Mouse (Mus musculus) layer of hippocampus, adult 18-20 months (tissue): ENCODE measurements around the gene Rsc1a1. TPM values are rescaled to one million over a fixed set of nuclear protein-coding genes. Genes with fewer than 3 reads are reported as not detected.

Experiments
- DNase-seq, 2 experiments: peaks; one replicate each; pipeline ENCODE4 v3.0.0; 2022; ENCODE audit warnings: low spot score in 2 of 2
- long read RNA-seq: library from polyadenylated mRNA; stranded (forward); transcript quantifications from one replicate; pipeline ENCODE4 v2.0.0, GENCODE M21; 2021
- total RNA-seq, 2 experiments: library from RNA; stranded (reverse); gene quantifications; 2 replicates each; pipeline ENCODE4 v1.2.3; 2021

The Rsc1a1 gene
- total RNA-seq = under 1 TPM in 1 of 2 experiments, not detected in 1; 0.25 TPM
- long read RNA-seq, partial matches to known transcripts = 0 of 2 reads
- long read RNA-seq, other reads (novel, unspliced or antisense) = 0 of 2 reads

GRCm38 (mm10) chr4:141685499-141685898 lies at the start of gene Rsc1a1:
Rsc1a1 (minus strand) TSS chr4:141685599.
- DNase-seq = no peak

DNA sequence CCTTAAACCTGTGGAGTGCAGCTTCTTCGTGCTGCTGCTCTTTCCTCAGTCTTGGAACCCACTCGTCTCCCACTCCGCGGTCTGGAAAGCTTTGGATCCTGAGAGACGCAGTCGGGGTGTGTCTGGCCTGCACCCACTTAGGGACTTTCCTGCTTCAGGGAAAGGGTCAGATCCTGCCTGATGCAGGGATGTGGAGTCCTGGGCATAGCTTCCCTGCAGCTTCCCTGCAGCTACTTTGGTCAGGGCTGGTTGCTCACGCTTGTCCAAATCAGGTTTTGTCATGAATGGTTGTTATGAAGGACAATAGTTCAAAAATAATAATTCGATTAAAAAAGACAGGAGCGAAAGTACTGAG lies 49.8 kb upstream of the Rsc1a1 start:
- DNase-seq = no peak

DNA sequence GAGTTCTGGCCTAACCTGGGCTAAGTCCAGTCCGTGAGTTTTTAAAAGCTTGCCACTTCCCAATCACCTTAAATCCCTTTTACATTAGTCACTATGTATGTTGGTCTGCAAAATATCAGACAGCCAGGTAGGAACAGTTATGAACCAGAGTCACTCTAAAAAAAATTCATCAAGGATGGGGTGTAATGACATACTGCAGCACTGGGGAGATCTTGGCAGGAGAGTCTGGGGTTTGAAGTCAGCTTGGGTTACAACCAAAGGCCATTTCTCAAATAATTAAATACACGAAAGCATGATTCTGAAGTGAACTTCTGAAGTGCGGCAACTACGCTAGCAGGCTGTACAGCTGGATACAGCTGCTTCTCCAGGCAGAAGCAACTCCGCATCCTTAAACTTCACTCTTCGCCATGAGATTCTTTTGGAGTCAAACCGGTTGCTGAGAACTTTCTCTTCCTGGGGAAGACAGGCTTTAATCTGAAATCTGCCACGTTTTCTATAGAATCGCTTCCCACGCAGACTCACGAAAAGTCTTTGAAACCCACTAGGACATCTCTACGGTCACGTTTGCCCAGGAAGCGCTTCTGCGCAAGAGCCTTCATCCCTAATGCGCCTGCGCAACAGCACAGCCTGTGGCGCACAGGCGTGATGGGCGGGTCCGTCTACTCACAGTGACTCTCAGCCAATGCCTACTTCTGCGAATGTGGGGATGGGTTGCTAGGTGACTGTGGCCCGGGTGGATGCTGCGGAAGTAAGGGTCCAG lies 49.2 kb upstream of the Rsc1a1 start:
- peak; percentile 93 to 97 for DNase-seq

DNA sequence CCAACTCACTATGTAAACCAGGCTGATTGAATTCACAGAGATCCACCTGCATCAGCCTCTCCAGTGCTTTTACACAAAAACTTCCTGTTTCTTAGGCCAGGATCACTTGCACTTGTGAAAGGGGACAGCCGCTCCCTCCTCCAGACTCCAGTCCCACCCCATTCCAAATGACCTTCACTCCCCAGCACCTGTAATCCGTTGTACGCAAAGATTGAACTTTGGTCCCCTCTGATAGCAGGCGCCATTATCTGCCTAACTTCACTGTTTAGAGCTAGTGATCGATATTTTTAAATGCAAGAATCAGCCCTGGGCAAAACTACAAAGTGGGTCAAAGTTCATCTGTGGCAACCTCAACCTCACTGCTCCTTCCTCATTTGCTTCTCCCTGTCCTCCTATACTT lies 46.4 kb upstream of the Rsc1a1 start:
- no peak for DNase-seq

DNA sequence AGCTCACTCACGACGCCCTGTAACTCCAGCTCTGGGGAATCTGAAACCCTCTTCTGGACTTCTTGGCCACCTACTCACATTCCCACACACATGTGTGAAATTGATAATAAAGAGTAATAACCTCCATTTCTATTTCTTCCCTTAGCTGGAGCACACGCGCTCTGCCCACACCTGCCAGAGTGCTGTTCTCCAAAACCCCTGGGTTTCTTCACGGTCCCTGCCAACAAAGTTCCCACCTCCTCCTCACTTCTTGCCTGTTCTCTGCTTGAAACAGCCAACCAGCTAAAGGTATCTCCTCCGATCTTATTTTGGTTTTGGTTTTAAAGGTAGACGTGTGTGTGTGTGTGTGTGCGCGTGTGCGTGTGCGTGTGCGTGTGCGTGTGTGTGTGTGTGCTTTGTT lies 45.0 kb upstream of the Rsc1a1 start:
- DNase-seq = no peak

DNA sequence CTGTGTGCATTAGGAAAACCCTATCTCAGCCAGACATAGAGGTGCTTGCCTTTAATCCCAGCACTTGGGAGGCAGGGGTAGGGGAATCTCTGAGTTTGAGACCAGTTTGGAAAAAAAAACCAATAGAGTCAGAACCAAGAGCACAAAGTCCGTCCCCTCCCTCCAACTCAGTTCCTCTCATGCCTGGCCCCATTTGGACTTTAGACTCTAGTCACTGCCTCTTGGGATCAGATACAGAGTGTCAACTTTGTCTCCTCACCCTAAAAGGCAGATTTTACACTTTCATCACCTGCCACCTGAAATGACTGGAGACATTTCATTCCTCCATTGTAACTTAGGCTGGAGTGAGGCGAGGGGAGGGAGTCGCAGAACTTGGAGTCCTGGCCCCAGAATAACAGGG lies 43.9 kb upstream of the Rsc1a1 start:
- DNase-seq = no peak

DNA sequence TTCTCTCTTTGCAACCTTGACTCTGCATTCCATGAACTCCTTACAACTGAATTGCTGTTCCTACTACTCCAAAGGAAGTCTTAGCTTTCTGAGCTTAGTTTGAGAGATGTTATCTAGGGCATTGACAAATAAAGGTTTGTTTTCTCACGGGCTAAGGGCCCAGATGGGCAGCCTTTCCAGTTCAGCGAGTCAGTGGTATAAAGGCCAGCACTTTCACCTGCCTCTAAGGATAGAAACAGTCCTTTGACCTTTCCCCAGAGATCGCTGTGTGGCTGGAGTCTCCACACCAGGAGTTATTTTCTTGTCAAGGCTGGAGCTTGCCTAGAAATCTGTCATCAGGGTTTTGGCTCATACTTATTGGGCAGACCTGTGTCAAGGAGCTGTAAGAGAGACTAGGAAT lies 40.3 kb upstream of the Rsc1a1 start:
- no peak for DNase-seq

GRCm38 (mm10) chr4:141725277-141725676 lies 39.9 kb upstream of the Rsc1a1 start:
- no peak for DNase-seq

DNA sequence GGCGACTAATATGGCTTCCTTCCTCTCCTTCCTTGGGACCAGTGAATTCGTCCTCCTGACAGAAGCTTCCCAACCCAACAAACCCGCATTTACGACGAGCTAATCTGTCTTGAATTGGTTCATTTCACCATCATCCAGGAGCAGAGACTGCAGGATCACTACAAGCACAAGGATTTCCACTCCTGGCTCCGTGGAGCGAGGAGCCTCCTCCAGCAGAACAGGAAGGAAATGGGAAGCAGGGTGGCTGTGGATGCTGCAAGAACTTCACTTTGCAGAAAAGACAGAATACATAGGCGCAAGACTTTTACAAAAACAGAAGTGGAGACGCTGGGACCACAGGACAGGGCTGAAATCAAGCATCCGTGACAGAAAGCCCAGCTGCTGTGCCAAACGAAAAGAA lies 39.2 kb upstream of the Rsc1a1 start:
- no peak for DNase-seq

DNA sequence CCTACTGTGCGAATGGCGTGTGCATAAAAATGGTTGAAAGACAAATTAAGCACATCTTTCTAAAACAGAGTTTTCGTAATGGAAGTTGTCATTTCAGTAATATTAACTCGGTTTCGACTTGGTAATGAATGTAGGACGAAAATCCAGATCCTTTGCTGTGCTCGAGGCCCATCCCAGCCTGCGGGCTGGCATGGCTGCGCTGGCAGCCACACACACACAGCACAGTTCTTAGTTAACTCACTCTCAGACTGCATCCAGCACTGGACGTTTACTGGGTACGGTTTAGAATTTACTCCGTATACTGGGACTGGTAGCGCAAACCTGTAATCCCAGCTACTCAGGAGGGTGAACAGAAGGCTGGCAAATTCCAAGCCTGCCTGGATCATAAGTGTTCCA lies 38.3 kb upstream of the Rsc1a1 start:
- no peak for DNase-seq

- peak; percentile 92 to 94 for DNase-seq
These were observed 37.6 kb upstream of the Rsc1a1 start, which contains the start of gene Ddi2 for GRCm38 (mm10) chr4:141722731-141723672. Ddi2 (minus strand) TSS chr4:141723419.

- no peak for DNase-seq
These were observed 36.6 kb upstream of the Rsc1a1 start for GRCm38 (mm10) chr4:141721961-141722360.

- DNase-seq = no peak
These were observed 35.5 kb upstream of the Rsc1a1 start for GRCm38 (mm10) chr4:141720761-141721523.

- DNase-seq = no peak
These were observed 33.9 kb upstream of the Rsc1a1 start for GRCm38 (mm10) chr4:141719304-141719703.

DNA sequence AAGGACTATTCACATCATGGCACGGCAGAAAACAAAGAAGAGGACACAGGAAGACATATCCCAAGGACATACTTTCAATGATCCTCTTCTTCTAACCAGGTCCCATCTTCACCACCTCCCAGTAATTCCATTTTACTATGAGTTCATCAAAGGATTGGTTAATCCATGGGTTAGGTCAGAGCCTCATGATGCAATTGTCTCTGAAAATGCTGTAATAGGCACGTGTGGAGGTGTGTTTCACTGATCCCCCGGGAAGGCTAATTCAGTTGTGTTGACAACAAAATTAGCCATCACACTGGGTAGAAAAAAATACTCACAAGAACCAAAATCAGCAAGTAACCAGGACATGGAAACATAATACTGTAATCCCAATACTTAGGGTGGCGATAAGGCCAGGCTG lies 32.2 kb upstream of the Rsc1a1 start:
- DNase-seq = no peak

- no peak for DNase-seq
These were observed 29.6 kb upstream of the Rsc1a1 start for GRCm38 (mm10) chr4:141715027-141715426.

DNA sequence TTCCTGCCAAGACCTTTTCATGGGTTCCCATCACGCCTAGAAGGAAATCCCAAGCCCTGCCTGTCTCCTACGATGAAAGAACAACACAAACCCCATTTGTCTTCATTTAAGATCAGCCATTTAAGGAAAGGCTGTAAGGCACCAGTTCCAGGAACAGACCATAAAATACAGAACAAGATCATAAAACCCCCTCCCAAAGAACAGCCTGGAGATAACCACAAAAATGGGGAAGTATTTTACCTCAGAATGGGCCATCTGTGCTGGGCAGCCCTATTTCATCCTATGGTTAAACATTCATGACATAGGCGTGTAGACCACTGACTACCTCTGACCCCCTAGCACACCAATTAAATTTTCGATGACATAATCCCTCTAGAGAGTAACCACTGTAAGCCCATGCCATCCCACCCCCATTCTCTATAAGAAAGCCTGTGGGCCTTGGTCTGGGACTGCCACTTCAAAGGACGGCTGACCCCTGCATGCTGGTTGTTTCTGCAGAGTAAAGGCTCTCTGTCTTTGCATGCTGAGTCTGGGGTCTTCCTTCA lies 28.3 kb upstream of the Rsc1a1 start:
- DNase-seq = no peak

DNA sequence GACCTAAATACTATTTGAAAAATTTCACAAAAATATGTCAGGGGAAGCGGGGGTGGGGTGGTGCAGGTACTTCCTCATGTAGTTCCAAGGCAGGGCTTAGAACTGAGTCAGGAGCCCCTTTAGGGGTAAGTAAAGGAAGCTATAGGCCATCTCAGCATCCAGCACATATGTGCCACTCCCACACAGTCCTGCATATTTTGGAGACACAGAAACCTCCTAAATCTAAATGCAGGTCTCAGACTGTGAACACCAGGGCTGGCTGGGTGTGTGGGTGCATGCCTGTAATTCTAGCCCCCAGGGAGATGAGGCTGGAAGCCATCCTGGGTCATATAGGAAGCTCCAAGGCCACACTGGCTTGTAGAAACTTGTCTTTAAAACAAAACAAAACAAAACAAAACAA lies 25.9 kb upstream of the Rsc1a1 start:
- no peak for DNase-seq

GRCm38 (mm10) chr4:141708971-141709370 lies 23.6 kb upstream of the Rsc1a1 start:
- no peak for DNase-seq

DNA sequence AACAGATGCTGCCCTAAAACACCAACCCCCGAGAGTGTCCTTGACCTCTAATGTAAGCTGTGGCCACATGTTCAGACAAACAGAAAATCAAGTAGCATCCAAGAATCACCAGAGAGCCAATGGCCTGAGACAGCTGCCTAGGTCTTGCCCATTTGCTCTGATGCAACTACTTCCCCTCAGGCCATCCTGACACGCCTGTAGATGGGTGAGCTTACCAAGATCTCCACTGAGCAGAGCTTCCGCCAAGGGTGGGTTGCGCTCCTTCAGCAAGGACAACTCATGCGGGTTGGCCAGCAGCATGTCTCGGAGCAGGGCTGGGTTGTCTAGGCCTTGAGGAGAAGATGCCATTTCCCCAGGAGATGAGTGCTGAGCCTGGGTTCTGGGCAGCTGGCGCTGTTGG lies 22.6 kb upstream of the Rsc1a1 start:
- DNase-seq = no peak

GRCm38 (mm10) chr4:141705331-141705730 lies 19.9 kb upstream of the Rsc1a1 start:
- DNase-seq = peak; percentile 83 to 93
